Mouse (Mus musculus) ES-Bruce4 (cell line): ENCODE data around the gene Ttyh1.

Experiments used
- CTCF ChIP-seq: IDR thresholded peaks from one replicate; pipeline ENCODE4 v1.8.1; 2011; ENCODE audit warnings: low read depth, low read length
- EP300 ChIP-seq: IDR thresholded peaks from 2 replicates; pipeline ENCODE4 v1.6.1; 2011; ENCODE audit warnings: low read depth, low read length; ENCODE audit not compliant: insufficient read depth
- POLR2A ChIP-seq: IDR thresholded peaks from one replicate; pipeline ENCODE4 v1.8.1; 2011; ENCODE audit warnings: low read length; ENCODE audit not compliant: insufficient read depth

- TF ChIP-seq CTCF (no peak), EP300 (no peak), POLR2A (no peak)
Measured at GRCm38 (mm10) chr7:4150811-4151221, 31.6 kb downstream of the Ttyh1 start.
